In genomic region chr11:79338621-79339020, GRCm38 (mm10) we compare ENCODE assay signal across 8 mouse cellular contexts. TPM values are rescaled to one million over a fixed set of nuclear protein-coding genes. Genes with fewer than 3 reads are reported as not detected.
A peak's percentile ranks its signal among the peaks of the same experiment; 100 is the strongest.
DNase-seq lines count a peak whose midpoint lies in the region; ATAC-seq and TF ChIP-seq lines count a peak whose summit lies in the region.

No protein-coding gene starts in this region.

- peak overlapping the region; percentile 95; the same call in 1 of the 2 replicates for H3K4me3 ChIP-seq in kidney, postnatal 0 days (replicated peaks; ENCODE audit: low read depth, low read length)
- peak overlapping the region; percentile 92 for H3K4me3 ChIP-seq in hindbrain, embryonic 13.5 days
- peak overlapping the region; percentile 98 for H3K4me3 ChIP-seq in midbrain, embryonic 14.5 days (replicated peaks; ENCODE audit: low read depth, low read length)

- no peaks in the 10 kb centered on the region for H3K36me3 ChIP-seq in kidney, postnatal 0 days (ENCODE audit: insufficient read depth, low read length)
- H3K36me3 ChIP-seq in hindbrain, embryonic 13.5 days, result peaks cover 7% of the 10 kb centered on the region; the same call in 1 of the 2 replicates
- H3K36me3 ChIP-seq in midbrain, embryonic 14.5 days (ENCODE audit: control insufficient read depth, insufficient read depth, low read length), result peaks cover 8% of the 10 kb centered on the region

- DNase-seq in kidney, postnatal 0 days (ENCODE audit: low spot score), result no peak
- DNase-seq in kidney, postnatal 25 days, result no peak
- peak; percentile 10 for DNase-seq in embryo, embryonic 11 days
- no peak for DNase-seq in midbrain, embryonic 14.5 days
- no peak for DNase-seq in urinary bladder, postnatal 14 days (ENCODE audit: low spot score)
- DNase-seq in yolk sac, embryonic 10.5 days (ENCODE audit: low spot score), result no peak
- no peak for DNase-seq in adrenal gland, adult 2 months

- no peak overlapping the region for H3K27ac ChIP-seq in kidney, postnatal 0 days
- H3K27ac ChIP-seq in hindbrain, embryonic 13.5 days, result 0 out of 2 replicates have a peak overlapping the region, but pooled peaks have one; percentile 96
- peak overlapping the region; percentile 95 for H3K27ac ChIP-seq in midbrain, embryonic 14.5 days (replicated peaks; ENCODE audit: low read depth, low read length)

- peak overlapping the region; percentile 58 for H3K4me2 ChIP-seq in kidney, postnatal 0 days (ENCODE audit: low read length)
- H3K4me2 ChIP-seq in hindbrain, embryonic 13.5 days, result peak overlapping the region; percentile 66
- H3K4me2 ChIP-seq in midbrain, embryonic 14.5 days (ENCODE audit: low read length), result peak overlapping the region; percentile 70

- H3K9me3 ChIP-seq in kidney, postnatal 0 days (replicated peaks; ENCODE audit: low read length), result no peaks in the 10 kb centered on the region
- H3K9me3 ChIP-seq in hindbrain, embryonic 13.5 days, result no peaks in the 10 kb centered on the region
- H3K9me3 ChIP-seq in midbrain, embryonic 14.5 days (ENCODE audit: control insufficient read depth, low read length), result no peaks in the 10 kb centered on the region

- TF ChIP-seq CTCF in kidney, postnatal 0 days (IDR thresholded peaks at IDR 0.05; ENCODE audit: low read depth), result no peak

- peak overlapping the region; percentile 97; the same call in 1 of the 2 replicates for H3K9ac ChIP-seq in kidney, postnatal 0 days (ENCODE audit: low read depth, low read length)
- peak overlapping the region; percentile 94 for H3K9ac ChIP-seq in hindbrain, embryonic 13.5 days
- peak overlapping the region; percentile 97; the same call in 1 of the 2 replicates for H3K9ac ChIP-seq in midbrain, embryonic 14.5 days (replicated peaks; ENCODE audit: low read length)

- H3K27me3 ChIP-seq in kidney, postnatal 0 days (ENCODE audit: insufficient read depth, low read length), result no peaks in the 10 kb centered on the region
- 0 out of 2 replicates have a peak, but pooled peaks cover 3% of the 10 kb centered on the region for H3K27me3 ChIP-seq in hindbrain, embryonic 13.5 days
- no peaks in the 10 kb centered on the region for H3K27me3 ChIP-seq in midbrain, embryonic 14.5 days (ENCODE audit: control insufficient read depth, insufficient read depth, low read length)

- H3K4me1 ChIP-seq in kidney, postnatal 0 days (replicated peaks; ENCODE audit: insufficient read depth, low read length), result peaks cover 11% of the 10 kb centered on the region; the same call in 1 of the 2 replicates
- peaks cover 29% of the 10 kb centered on the region for H3K4me1 ChIP-seq in hindbrain, embryonic 13.5 days (replicated peaks)
- H3K4me1 ChIP-seq in midbrain, embryonic 14.5 days (ENCODE audit: control insufficient read depth, insufficient read depth, low read length), result peaks cover 9% of the 10 kb centered on the region

- no peak for ATAC-seq in kidney, postnatal 0 days (replicated peaks; ENCODE audit: low FRiP score, low read depth)
- ATAC-seq in hindbrain, embryonic 13.5 days (ENCODE audit: low FRiP score), result no peak
- ATAC-seq in midbrain, embryonic 14.5 days (ENCODE audit: low FRiP score, low TSS enrichment), result no peak

- WGBS in kidney, postnatal 0 days, result 46% methylated on average over 4 of the region's 4 CpGs
- 60% methylated on average over 4 of the region's 4 CpGs for WGBS in hindbrain, embryonic 13.5 days
- WGBS in midbrain, embryonic 14.5 days, result 53% methylated on average over 4 of the region's 4 CpGs

RNA-seq across cellular contexts. Expression of gene Nf1, which starts 0.9 kb away (rescaled TPM):
- 8.2 and 9.5 TPM in 2 replicates for polyA plus RNA-seq in kidney, postnatal 0 days (2015; fragmentation: Nextera tagmentation; extraction: Ambion mirVana)
- 7.8 and 8.5 TPM in 2 replicates for polyA plus RNA-seq in hindbrain, embryonic 13.5 days (2015; fragmentation: Nextera tagmentation; extraction: Ambion mirVana)
- 15.6 and 15.7 TPM in 2 replicates for polyA plus RNA-seq in midbrain, embryonic 14.5 days (2014; fragmentation: Nextera tagmentation; extraction: Ambion mirVana)
- total RNA-seq in adrenal gland, adult 2 months (2021), result 10 to 100 TPM; 49.2 to 62.9 TPM
- polyA plus RNA-seq in adrenal gland, adult 2 months (2012; rRNA removed), result 9.7 and 12.9 TPM in 2 replicates

RNA-seq across cellular contexts. Expression of gene Gm9964, which starts 41.9 kb away (rescaled TPM):
- polyA plus RNA-seq in kidney, postnatal 0 days (2015; fragmentation: Nextera tagmentation; extraction: Ambion mirVana), result not detected in 2 replicates
- 0.32 TPM in 1 of 2 replicates, not detected in the other for polyA plus RNA-seq in hindbrain, embryonic 13.5 days (2015; fragmentation: Nextera tagmentation; extraction: Ambion mirVana)
- polyA plus RNA-seq in midbrain, embryonic 14.5 days (2014; fragmentation: Nextera tagmentation; extraction: Ambion mirVana), result not detected in 2 replicates
- total RNA-seq in adrenal gland, adult 2 months (2021), result not detected
- not detected in 2 replicates for polyA plus RNA-seq in adrenal gland, adult 2 months (2012; rRNA removed)
